Mouse (Mus musculus): ENCODE measurements around the gene Rassf5.

DNA sequence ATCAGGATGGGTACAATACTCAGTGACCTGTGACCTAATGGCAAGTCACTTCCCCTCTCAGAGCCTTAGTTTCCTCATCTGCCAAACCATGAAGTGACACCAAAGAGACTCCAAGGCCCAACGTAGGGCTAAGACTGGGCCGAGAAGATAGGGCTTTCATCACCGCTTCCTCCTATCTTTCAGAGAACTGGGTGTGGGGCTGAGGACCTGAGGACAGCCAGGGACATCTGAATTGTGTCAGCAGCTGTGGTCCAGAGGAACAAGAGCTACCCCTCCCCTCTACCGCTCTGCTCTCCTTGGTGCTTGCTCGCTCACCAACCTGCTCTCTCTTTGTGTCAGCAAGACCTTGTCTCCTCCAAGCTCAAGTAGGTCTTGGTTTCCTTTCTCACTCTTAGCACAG is 56.4 kb downstream of the Rassf5 start:
- TF ChIP-seq CTCF (IDR thresholded peaks at IDR 0.05; ENCODE audit: low read depth) (no peak), EP300 (optimal IDR thresholded peaks at IDR 0.05) (no peak)
